Mouse (Mus musculus) G1E (cell line): ENCODE measurements around the gene H2-DMb1. TPM values are rescaled to one million over a fixed set of nuclear protein-coding genes. Genes with fewer than 3 reads are reported as not detected.

Experiments used
- ATAC-seq: 2 replicates; pipeline ENCODE4 v1.8.0; 2016; ENCODE audit warnings: mild to moderate bottlenecking; ENCODE audit not compliant: insufficient number of reproducible peaks, poor library complexity, low FRiP score, severe bottlenecking; ENCODE audit errors: extremely low read depth
- DNase-seq: peaks from one replicate; pipeline ENCODE4 v3.0.0; 2012; ENCODE audit warnings: low spot score
- H3K27me3 ChIP-seq: 2 replicates; pipeline ENCODE4 v1.6.1; 2012; ENCODE audit warnings: mild to moderate bottlenecking, low read length, inconsistent platforms; ENCODE audit not compliant: insufficient read depth
- H3K36me3 ChIP-seq: replicated peaks from 2 replicates; pipeline ENCODE3; 2012; ENCODE audit warnings: mild to moderate bottlenecking, inconsistent platforms
- H3K4me1 ChIP-seq: 2 replicates; pipeline ENCODE4 v1.6.1; 2012; ENCODE audit warnings: low read depth, low read length, inconsistent platforms, mixed read lengths; ENCODE audit not compliant: insufficient read depth
- H3K4me3 ChIP-seq: 2 replicates; pipeline ENCODE4 v1.5.1; 2012; ENCODE audit warnings: low read depth, mild to moderate bottlenecking, inconsistent platforms, low read length, moderate library complexity, mixed read lengths
- H3K9me3 ChIP-seq: replicated peaks from 2 replicates; pipeline ENCODE4 v1.6.1; 2012; ENCODE audit warnings: inconsistent platforms
- CTCF ChIP-seq: IDR thresholded peaks from 2 replicates; pipeline ENCODE4 v1.5.1; 2012; ENCODE audit warnings: low read depth, low read length, inconsistent platforms, mixed read lengths
- GATA1 ChIP-seq: IDR thresholded peaks from 2 replicates; pipeline ENCODE4 v1.6.1; 2012; ENCODE audit warnings: borderline replicate concordance, low read length, inconsistent platforms, mixed read lengths
- GATA2 ChIP-seq: IDR thresholded peaks from 2 replicates; pipeline ENCODE4 v1.6.1; 2012; ENCODE audit warnings: low read depth, low read length, inconsistent platforms, borderline replicate concordance
- POLR2AphosphoS5 ChIP-seq: IDR thresholded peaks from 2 replicates; pipeline ENCODE4 v1.6.1; 2012; ENCODE audit warnings: low read depth, low read length, inconsistent platforms; ENCODE audit not compliant: insufficient replicate concordance
- TAL1 ChIP-seq: conservative IDR thresholded peaks from 2 replicates; pipeline ENCODE4 v1.6.1; 2012; ENCODE audit warnings: low read depth, low read length, inconsistent platforms, mixed read lengths
- polyA plus RNA-seq: library from polyadenylated mRNA; stranded (reverse); fragments of >175 nt; gene quantifications from 2 replicates; pipeline ENCODE4 v1.2.3, GENCODE M21; 2012
- total RNA-seq, 2 experiments: library from RNA; stranded (forward) in 1 of 2; stranded (reverse) in 1 of 2; fragments of 200-1000 nt in 1 of 2; fragments of >200 nt in 1 of 2; fragmentation: Nextera tagmentation in 1 of 2; gene quantifications; 2 replicates each; pipeline ENCODE4 v1.2.3; 2014 to 2017

Gene H2-DMb1
- total and polyA plus RNA-seq, 3 experiments = 0.10 to 0.44 TPM; not detected in 1

DNA sequence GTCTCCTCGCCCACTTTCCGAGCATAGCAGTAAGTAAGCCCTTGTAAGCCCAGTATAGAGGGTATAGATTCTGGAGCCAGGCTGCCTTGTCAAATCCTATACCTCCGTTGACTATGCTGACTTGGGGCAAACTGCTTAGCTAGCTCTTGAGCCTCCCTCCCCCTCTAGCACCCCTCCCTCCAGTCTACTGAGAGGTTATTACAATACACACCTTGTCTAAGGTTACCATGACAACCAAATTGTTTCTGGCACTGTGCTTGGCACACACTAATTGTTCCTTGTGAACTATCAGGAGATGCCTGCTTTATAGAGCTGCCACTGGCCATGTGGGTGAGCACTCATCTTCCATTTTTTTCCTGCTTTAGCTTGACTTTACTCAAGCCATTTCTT lies 43.1 kb upstream of the H2-DMb1 start:
- no peak for ATAC-seq
- H3K36me3 ChIP-seq = peaks cover 72% of the 10 kb centered on the region

GRCm38 (mm10) chr17:34110309-34110708 lies 42.6 kb upstream of the H2-DMb1 start:
- Histone ChIP-seq H3K4me1 (peaks cover 46% of the 10 kb centered on the region), H3K36me3 (peaks cover 77% of the 10 kb centered on the region), H3K27me3 (no peaks in the 10 kb centered on the region), H3K4me3 (no peak overlapping the region), H3K9me3 (0 out of 2 replicates have a peak, but pooled peaks cover 2% of the 10 kb centered on the region)
- no peak for DNase-seq
- TF ChIP-seq GATA2 = no peak
- no peak for ATAC-seq

More for the DNA sequence above, 43.1 kb upstream of the H2-DMb1 start:
- H3K4me1 ChIP-seq = peaks cover 41% of the 10 kb centered on the region
- DNase-seq = no peak
- TF ChIP-seq POLR2AphosphoS5 = peak; percentile 38; the same call in 1 of the 2 replicates
- TF ChIP-seq GATA2 = no peak
- TF ChIP-seq TAL1 = no peak
- no peak for TF ChIP-seq GATA1
- no peak for TF ChIP-seq CTCF
- no peaks in the 10 kb centered on the region for H3K27me3 ChIP-seq
- no peak overlapping the region for H3K4me3 ChIP-seq
- 0 out of 2 replicates have a peak, but pooled peaks cover 2% of the 10 kb centered on the region for H3K9me3 ChIP-seq

DNA sequence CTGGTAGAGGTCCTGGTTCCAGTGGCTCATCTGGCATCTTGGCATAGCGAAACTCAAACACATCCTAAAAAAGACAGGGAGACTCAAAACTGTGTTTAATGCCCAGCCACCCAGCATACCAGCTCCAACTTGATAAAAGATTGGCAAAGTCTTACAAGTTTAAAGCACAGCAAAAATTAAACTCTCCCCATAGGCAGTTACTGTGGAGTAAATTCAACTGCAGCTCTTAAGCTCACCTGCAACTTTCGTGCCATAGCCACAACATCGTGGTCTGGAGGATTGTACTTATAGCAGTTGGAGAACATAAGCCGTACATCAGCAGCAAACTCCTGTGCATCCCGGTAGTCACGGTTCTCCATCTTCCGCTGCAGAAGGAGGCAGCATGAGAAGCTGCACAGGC lies 38.8 kb upstream of the H2-DMb1 start:
- H3K4me3 ChIP-seq = peak overlapping the region; percentile 23; the same call in 1 of the 2 replicates
- no peaks in the 10 kb centered on the region for H3K9me3 ChIP-seq
- no peaks in the 10 kb centered on the region for H3K27me3 ChIP-seq
- TF ChIP-seq TAL1 = no peak
- TF ChIP-seq CTCF = no peak
- TF ChIP-seq GATA2 = no peak
- TF ChIP-seq GATA1 = no peak
- no peak for TF ChIP-seq POLR2AphosphoS5
- ATAC-seq (no peak), DNase-seq (no peak)
- H3K36me3 ChIP-seq = peaks cover 100% of the 10 kb centered on the region
- peaks cover 59% of the 10 kb centered on the region for H3K4me1 ChIP-seq

- Histone ChIP-seq H3K4me3 (peak overlapping the region; percentile 99), H3K36me3 (peaks cover 85% of the 10 kb centered on the region), H3K27me3 (no peaks in the 10 kb centered on the region), H3K4me1 (peaks cover 46% of the 10 kb centered on the region), H3K9me3 (no peaks in the 10 kb centered on the region)
- TF ChIP-seq POLR2AphosphoS5 (0 out of 2 replicates have a peak, but pooled peaks have one; percentile 71), TAL1 (no peak)
- ATAC-seq = no peak
- peak; percentile 40 for DNase-seq
These were observed 36.0 kb upstream of the H2-DMb1 start for GRCm38 (mm10) chr17:34116736-34117370.

GRCm38 (mm10) chr17:34117421-34118112 lies 35.3 kb upstream of the H2-DMb1 start:
- DNase-seq = peak; percentile 55
- H3K9me3 ChIP-seq = no peaks in the 10 kb centered on the region
- TF ChIP-seq POLR2AphosphoS5 = no peak; the same call in 1 of the 2 replicates
- no peak for TF ChIP-seq CTCF
- TF ChIP-seq GATA2 = no peak
- no peak for TF ChIP-seq TAL1
- TF ChIP-seq GATA1 = no peak
- peaks cover 41% of the 10 kb centered on the region for H3K4me1 ChIP-seq
- H3K36me3 ChIP-seq = peaks cover 78% of the 10 kb centered on the region
- peak overlapping the region; percentile 99 for H3K4me3 ChIP-seq
- no peak for ATAC-seq
- no peaks in the 10 kb centered on the region for H3K27me3 ChIP-seq

- Histone ChIP-seq H3K27me3 (no peaks in the 10 kb centered on the region), H3K4me3 (peak overlapping the region; percentile 99), H3K4me1 (peaks cover 40% of the 10 kb centered on the region), H3K9me3 (no peaks in the 10 kb centered on the region), H3K36me3 (peaks cover 71% of the 10 kb centered on the region)
- TF ChIP-seq CTCF (no peak), GATA2 (no peak), GATA1 (no peak), POLR2AphosphoS5 (no peak; the same call in 1 of the 2 replicates), TAL1 (no peak)
- peak; percentile 30 for DNase-seq
- no peak for ATAC-seq
These were observed 34.6 kb upstream of the H2-DMb1 start for GRCm38 (mm10) chr17:34118113-34118872.
